Mouse (Mus musculus): ENCODE data around the gene Mcpt4. TPM values are rescaled to one million over a fixed set of nuclear protein-coding genes. Genes with fewer than 3 reads are reported as not detected.
"Not testable (repeated sequence)": the region's sequence is repeated elsewhere in the genome, so short reads cannot be mapped to it uniquely, and the experiment has no call there.

Mcpt4 gene
- polyA plus RNA-seq, 1 experiment from 2014 or later, result not detected

- not testable (repeated sequence) for H3K36me3 ChIP-seq; H3K27ac ChIP-seq (replicated peaks); H3K4me3 ChIP-seq; H3K4me1 ChIP-seq; ATAC-seq (replicated peaks); H3K9me3 ChIP-seq; H3K9ac ChIP-seq (replicated peaks); H3K27me3 ChIP-seq; H3K4me2 ChIP-seq (replicated peaks)
- whole genome bisulfite sequencing, result 74% methylated on average over 1 of the region's 1 CpGs
Observed at GRCm38 (mm10) chr14:56041792-56042191, 20.3 kb downstream of the Mcpt4 start, which contains the start of gene Mcpt2. Mcpt2 (plus strand) TSS chr14:56042041.

GRCm38 (mm10) chr14:56034433-56034832, 27.7 kb downstream of the Mcpt4 start:
- H3K9ac ChIP-seq (replicated peaks), result no peak overlapping the region
- 89% methylated on average over 2 of the region's 2 CpGs for WGBS
- no peak overlapping the region for H3K27ac ChIP-seq (replicated peaks)
- no peak overlapping the region for H3K4me2 ChIP-seq (replicated peaks)
- H3K4me1 ChIP-seq, result no peaks in the 10 kb centered on the region
- H3K9me3 ChIP-seq, result no peaks in the 10 kb centered on the region
- no peaks in the 10 kb centered on the region for H3K36me3 ChIP-seq
- no peak overlapping the region for H3K4me3 ChIP-seq
- no peaks in the 10 kb centered on the region for H3K27me3 ChIP-seq
- no peak for ATAC-seq (replicated peaks)

- not testable (repeated sequence) for ATAC-seq (replicated peaks); H3K36me3 ChIP-seq; H3K4me3 ChIP-seq; H3K9me3 ChIP-seq; H3K4me1 ChIP-seq; H3K27ac ChIP-seq (replicated peaks); H3K27me3 ChIP-seq; H3K9ac ChIP-seq (replicated peaks); H3K4me2 ChIP-seq (replicated peaks)
- WGBS, result 86% methylated on average over 3 of the region's 3 CpGs
Observed at GRCm38 (mm10) chr14:56030395-56030794, 31.7 kb downstream of the Mcpt4 start, which contains the start of gene Mcpt9. Mcpt9 (minus strand) TSS chr14:56030495.

- not testable (repeated sequence) for H3K4me1 ChIP-seq; H3K27me3 ChIP-seq; H3K9ac ChIP-seq (replicated peaks); H3K27ac ChIP-seq (replicated peaks); H3K4me2 ChIP-seq (replicated peaks); H3K4me3 ChIP-seq; ATAC-seq (replicated peaks); H3K36me3 ChIP-seq; H3K9me3 ChIP-seq
- 89% methylated on average over 4 of the region's 4 CpGs for WGBS
Observed at GRCm38 (mm10) chr14:56021305-56021704, 40.8 kb downstream of the Mcpt4 start.

GRCm38 (mm10) chr14:56019446-56019845, 42.7 kb downstream of the Mcpt4 start:
- no peaks in the 10 kb centered on the region for H3K36me3 ChIP-seq
- no peak overlapping the region for H3K27ac ChIP-seq (replicated peaks)
- no peak for ATAC-seq (replicated peaks)
- no peaks in the 10 kb centered on the region for H3K4me1 ChIP-seq
- no peaks in the 10 kb centered on the region for H3K9me3 ChIP-seq
- no peak overlapping the region for H3K4me2 ChIP-seq (replicated peaks)
- WGBS, result 67% methylated on average over 1 of the region's 1 CpGs
- H3K27me3 ChIP-seq, result no peaks in the 10 kb centered on the region
- no peak overlapping the region for H3K9ac ChIP-seq (replicated peaks)
- no peak overlapping the region for H3K4me3 ChIP-seq

- not testable (repeated sequence) for H3K4me3 ChIP-seq; H3K27me3 ChIP-seq; ATAC-seq (replicated peaks); H3K9ac ChIP-seq (replicated peaks); H3K27ac ChIP-seq (replicated peaks); H3K4me2 ChIP-seq (replicated peaks); H3K9me3 ChIP-seq; H3K36me3 ChIP-seq; H3K4me1 ChIP-seq
- 77% methylated on average over 3 of the region's 3 CpGs for WGBS
Observed at GRCm38 (mm10) chr14:56017671-56018070, 44.4 kb downstream of the Mcpt4 start, which contains the start of gene Mcpt1. Mcpt1 (plus strand) TSS chr14:56017971.

- whole genome bisulfite sequencing, result 93% methylated on average over 2 of the region's 2 CpGs
- Histone ChIP-seq H3K27me3 (no peaks in the 10 kb centered on the region), H3K9me3 (no peaks in the 10 kb centered on the region), H3K4me2 (replicated peaks) (no peak overlapping the region), H3K4me1 (no peaks in the 10 kb centered on the region), H3K4me3 (no peak overlapping the region), H3K27ac (replicated peaks) (no peak overlapping the region), H3K9ac (replicated peaks) (no peak overlapping the region), H3K36me3 (no peaks in the 10 kb centered on the region)
- ATAC-seq (replicated peaks), result no peak
Observed at GRCm38 (mm10) chr14:56013924-56014323, 48.2 kb downstream of the Mcpt4 start.

- Histone ChIP-seq H3K27ac (replicated peaks) (no peak overlapping the region), H3K4me2 (replicated peaks) (no peak overlapping the region), H3K9me3 (no peaks in the 10 kb centered on the region), H3K36me3 (no peaks in the 10 kb centered on the region), H3K4me1 (no peaks in the 10 kb centered on the region), H3K9ac (replicated peaks) (no peak overlapping the region), H3K4me3 (no peak overlapping the region), H3K27me3 (no peaks in the 10 kb centered on the region)
- 83% methylated on average over 3 of the region's 3 CpGs for WGBS
- ATAC-seq (replicated peaks), result no peak
Observed at GRCm38 (mm10) chr14:56013147-56013546, 49.0 kb downstream of the Mcpt4 start.

Small RNA genes lying within 50 kb of the gene (microRNA-seq; reads per million reads assigned to microRNA genes)
- not detected for gene Mir6949

Other genes with a start within 250 kb of the Mcpt4 start
- 10.9 and 13.6 TPM in 2 replicates for gene Nfatc4, start 239.2 kb downstream of the Mcpt4 start, polyA plus RNA-seq (2015; fragmentation: Nextera tagmentation; extraction: Ambion mirVana)
- gene Nynrin, start 208.3 kb downstream of the Mcpt4 start, polyA plus RNA-seq (2015; fragmentation: Nextera tagmentation; extraction: Ambion mirVana), result 10.5 and 10.7 TPM in 2 replicates
- gene Cbln3, start 177.9 kb downstream of the Mcpt4 start, polyA plus RNA-seq (2015; fragmentation: Nextera tagmentation; extraction: Ambion mirVana), result 0.29 and 0.32 TPM in 2 replicates
- gene Khnyn, start 177.4 kb downstream of the Mcpt4 start, polyA plus RNA-seq (2015; fragmentation: Nextera tagmentation; extraction: Ambion mirVana), result 10.1 and 10.4 TPM in 2 replicates
- gene Sdr39u1, start 162.0 kb downstream of the Mcpt4 start, polyA plus RNA-seq (2015; fragmentation: Nextera tagmentation; extraction: Ambion mirVana), result 106 and 112 TPM in 2 replicates
- gene Cma1, start 117.6 kb downstream of the Mcpt4 start, polyA plus RNA-seq (2015; fragmentation: Nextera tagmentation; extraction: Ambion mirVana), result not detected in 2 replicates
- not detected in 2 replicates for gene Cma2, start 111.3 kb downstream of the Mcpt4 start, polyA plus RNA-seq (2015; fragmentation: Nextera tagmentation; extraction: Ambion mirVana)
- not detected in 2 replicates for gene Mcpt1, start 44.3 kb downstream of the Mcpt4 start, polyA plus RNA-seq (2015; fragmentation: Nextera tagmentation; extraction: Ambion mirVana)
- gene Mcpt9, start 31.8 kb downstream of the Mcpt4 start, polyA plus RNA-seq (2015; fragmentation: Nextera tagmentation; extraction: Ambion mirVana), result not detected in 2 replicates
- gene Mcpt2, start 20.3 kb downstream of the Mcpt4 start, polyA plus RNA-seq (2015; fragmentation: Nextera tagmentation; extraction: Ambion mirVana), result not detected in 2 replicates
- 0.18 and 0.23 TPM in 2 replicates for gene Mcpt8, start 23.0 kb upstream of the Mcpt4 start, polyA plus RNA-seq (2015; fragmentation: Nextera tagmentation; extraction: Ambion mirVana)
- not detected in 2 replicates for gene Ctsg, start 40.3 kb upstream of the Mcpt4 start, polyA plus RNA-seq (2015; fragmentation: Nextera tagmentation; extraction: Ambion mirVana)
- gene Gzme, start 58.3 kb upstream of the Mcpt4 start, polyA plus RNA-seq (2015; fragmentation: Nextera tagmentation; extraction: Ambion mirVana), result not detected in 2 replicates
- not detected in 2 replicates for gene Gzmd, start 70.3 kb upstream of the Mcpt4 start, polyA plus RNA-seq (2015; fragmentation: Nextera tagmentation; extraction: Ambion mirVana)
- not detected in 2 replicates for gene Gzmg, start 97.3 kb upstream of the Mcpt4 start, polyA plus RNA-seq (2015; fragmentation: Nextera tagmentation; extraction: Ambion mirVana)
- not detected in 2 replicates for gene Gzmn, start 112.3 kb upstream of the Mcpt4 start, polyA plus RNA-seq (2015; fragmentation: Nextera tagmentation; extraction: Ambion mirVana)
- not detected in 2 replicates for gene Gzmf, start 149.1 kb upstream of the Mcpt4 start, polyA plus RNA-seq (2015; fragmentation: Nextera tagmentation; extraction: Ambion mirVana)
- gene Gzmc, start 172.3 kb upstream of the Mcpt4 start, polyA plus RNA-seq (2015; fragmentation: Nextera tagmentation; extraction: Ambion mirVana), result not detected in 2 replicates
- not detected in 2 replicates for gene Gzmb, start 199.9 kb upstream of the Mcpt4 start, polyA plus RNA-seq (2015; fragmentation: Nextera tagmentation; extraction: Ambion mirVana)

Data from forebrain, embryonic 15.5 days (tissue).